Mouse (Mus musculus) neural tube, embryonic 12.5 days (tissue): ENCODE results near the gene Dut. TPM values are rescaled to one million over a fixed set of nuclear protein-coding genes. Genes with fewer than 3 reads are reported as not detected.

Experiments used
- ATAC-seq: fragments of 200-750 bp; cut with Nextera tagmentation; 2 replicates; pipeline ENCODE4 v1.8.0; 2017; ENCODE audit warnings: low read depth, mild to moderate bottlenecking, moderate TSS enrichment, moderate library complexity; ENCODE audit not compliant: low FRiP score
- H3K27ac ChIP-seq: fragments of 300-500 bp; sonication (generic); 2 replicates; pipeline ENCODE4 v1.5.1; 2016
- H3K27me3 ChIP-seq: fragments of 300-500 bp; sonication (generic); replicated peaks from 2 replicates; pipeline ENCODE4 v1.6.1; 2016; ENCODE audit warnings: mild to moderate bottlenecking
- H3K36me3 ChIP-seq: fragments of 300-500 bp; sonication (generic); 2 replicates; pipeline ENCODE4 v1.6.1; 2016; ENCODE audit warnings: mild to moderate bottlenecking
- H3K4me1 ChIP-seq: fragments of 300-500 bp; sonication (generic); 2 replicates; pipeline ENCODE4 v1.6.1; 2016
- H3K4me2 ChIP-seq: fragments of 300-500 bp; sonication (generic); replicated peaks from 2 replicates; pipeline ENCODE4 v1.6.1; 2016; ENCODE audit warnings: mild to moderate bottlenecking
- H3K4me3 ChIP-seq: fragments of 300-500 bp; sonication (generic); 2 replicates; pipeline ENCODE4 v1.5.1; 2016
- H3K9ac ChIP-seq: fragments of 300-500 bp; sonication (generic); 2 replicates; pipeline ENCODE4 v1.6.1; 2016; ENCODE audit warnings: mild to moderate bottlenecking
- H3K9me3 ChIP-seq: fragments of 300-500 bp; sonication (generic); 2 replicates; pipeline ENCODE4 v1.6.1; 2016; ENCODE audit warnings: mild to moderate bottlenecking
- WGBS: fragments of 180-500 bp; shearing (Covaris S2); methylation state at CpG from one replicate; pipeline ENCODE4 v1.1.7; 2016; 5-methylcytosine and 5-hydroxymethylcytosine counted together
- polyA plus RNA-seq: library from polyadenylated mRNA; unstranded; fragments of >200 nt; fragmentation: Nextera tagmentation; extraction: Ambion mirVana; gene quantifications from 2 replicates; pipeline ENCODE4 v1.2.1, GENCODE M21; 2016

Dut gene
- 105 and 124 TPM in 2 replicates for polyA plus RNA-seq

GRCm38 (mm10) chr2:125247108-125247961 is at the start of gene Dut:
Dut (plus strand) TSS chr2:125247190.
- H3K4me1 ChIP-seq: peaks cover 13% of the 10 kb centered on the region
- H3K4me3 ChIP-seq: peak within 1 kb of the TSS; percentile 76
- H3K9ac ChIP-seq: peak within 1 kb of the TSS; percentile 80
- peak within 1 kb of the TSS; percentile 72; the same call in 1 of the 2 replicates for H3K27ac ChIP-seq
- under 1% methylated on average over 96 of the region's 96 CpGs for WGBS
- H3K36me3 ChIP-seq: peaks cover 6% of the 10 kb centered on the region; the same call in 1 of the 2 replicates
- H3K27me3 ChIP-seq: no peaks in the 10 kb centered on the region
- H3K9me3 ChIP-seq: no peaks in the 10 kb centered on the region
- ATAC-seq: peak; percentile 100
- peak within 1 kb of the TSS; percentile 67 for H3K4me2 ChIP-seq

- WGBS: 54% methylated on average over 14 of the region's 14 CpGs
- Histone ChIP-seq H3K27ac (no peak overlapping the region), H3K36me3 (no peaks in the 10 kb centered on the region), H3K4me2 (no peak overlapping the region), H3K9ac (no peak overlapping the region), H3K4me1 (no peaks in the 10 kb centered on the region), H3K4me3 (no peak overlapping the region), H3K27me3 (no peaks in the 10 kb centered on the region), H3K9me3 (no peaks in the 10 kb centered on the region)
- peak; percentile 84 for ATAC-seq
Measured at GRCm38 (mm10) chr2:125208894-125209596, 37.9 kb upstream of the Dut start.

GRCm38 (mm10) chr2:125211831-125212510 is 35.0 kb upstream of the Dut start:
- ATAC-seq: no peak
- no peak overlapping the region for H3K4me3 ChIP-seq
- no peaks in the 10 kb centered on the region for H3K4me1 ChIP-seq
- H3K4me2 ChIP-seq: no peak overlapping the region
- no peaks in the 10 kb centered on the region for H3K27me3 ChIP-seq
- no peaks in the 10 kb centered on the region for H3K9me3 ChIP-seq
- 67% methylated on average over 10 of the region's 10 CpGs for WGBS
- H3K27ac ChIP-seq: no peak overlapping the region
- H3K9ac ChIP-seq: no peak overlapping the region
- H3K36me3 ChIP-seq: no peaks in the 10 kb centered on the region

GRCm38 (mm10) chr2:125214592-125214991 is 32.4 kb upstream of the Dut start:
- Histone ChIP-seq H3K27me3 (no peaks in the 10 kb centered on the region), H3K4me1 (no peaks in the 10 kb centered on the region), H3K9me3 (no peaks in the 10 kb centered on the region), H3K4me2 (no peak overlapping the region), H3K36me3 (no peaks in the 10 kb centered on the region), H3K4me3 (no peak overlapping the region), H3K27ac (no peak overlapping the region), H3K9ac (no peak overlapping the region)
- ATAC-seq: peak; percentile 48; the same call in 1 of the 2 replicates
- 4% methylated on average over 3 of the region's 3 CpGs for WGBS

GRCm38 (mm10) chr2:125217286-125217685 is 29.7 kb upstream of the Dut start:
- H3K27ac ChIP-seq: no peak overlapping the region
- H3K4me3 ChIP-seq: no peak overlapping the region
- H3K36me3 ChIP-seq: no peaks in the 10 kb centered on the region
- no peaks in the 10 kb centered on the region for H3K4me1 ChIP-seq
- no peak overlapping the region for H3K4me2 ChIP-seq
- no peaks in the 10 kb centered on the region for H3K9me3 ChIP-seq
- no peaks in the 10 kb centered on the region for H3K27me3 ChIP-seq
- ATAC-seq: no peak
- 74% methylated on average over 6 of the region's 6 CpGs for WGBS
- no peak overlapping the region for H3K9ac ChIP-seq

- ATAC-seq: no peak
- 91% methylated on average over 1 of the region's 1 CpGs for WGBS
- no peak overlapping the region for H3K27ac ChIP-seq
- no peak overlapping the region for H3K4me3 ChIP-seq
- H3K36me3 ChIP-seq: no peaks in the 10 kb centered on the region
- H3K4me1 ChIP-seq: no peaks in the 10 kb centered on the region
- no peak overlapping the region for H3K4me2 ChIP-seq
- no peaks in the 10 kb centered on the region for H3K9me3 ChIP-seq
- H3K9ac ChIP-seq: no peak overlapping the region
- H3K27me3 ChIP-seq: no peaks in the 10 kb centered on the region
Measured at GRCm38 (mm10) chr2:125218566-125218965, 28.4 kb upstream of the Dut start.

GRCm38 (mm10) chr2:125219268-125219667 is 27.7 kb upstream of the Dut start:
- no peaks in the 10 kb centered on the region for H3K27me3 ChIP-seq
- no peak overlapping the region for H3K27ac ChIP-seq
- H3K4me2 ChIP-seq: no peak overlapping the region
- WGBS: 86% methylated on average over 3 of the region's 3 CpGs
- ATAC-seq: no peak
- no peak overlapping the region for H3K4me3 ChIP-seq
- no peak overlapping the region for H3K9ac ChIP-seq
- no peaks in the 10 kb centered on the region for H3K9me3 ChIP-seq
- no peaks in the 10 kb centered on the region for H3K4me1 ChIP-seq
- no peaks in the 10 kb centered on the region for H3K36me3 ChIP-seq

- 93% methylated on average over 1 of the region's 1 CpGs for WGBS
- Histone ChIP-seq H3K4me2 (no peak overlapping the region), H3K9me3 (no peaks in the 10 kb centered on the region), H3K27ac (no peak overlapping the region), H3K27me3 (no peaks in the 10 kb centered on the region), H3K36me3 (no peaks in the 10 kb centered on the region), H3K4me3 (no peak overlapping the region), H3K4me1 (no peaks in the 10 kb centered on the region), H3K9ac (no peak overlapping the region)
- no peak for ATAC-seq
Measured at GRCm38 (mm10) chr2:125221673-125222072, 25.3 kb upstream of the Dut start.

GRCm38 (mm10) chr2:125228472-125229409 is 18.2 kb upstream of the Dut start:
- WGBS: 90% methylated on average over 11 of the region's 11 CpGs
- Histone ChIP-seq H3K27me3 (no peaks in the 10 kb centered on the region), H3K9me3 (no peaks in the 10 kb centered on the region), H3K4me3 (no peak overlapping the region), H3K36me3 (no peaks in the 10 kb centered on the region), H3K27ac (no peak overlapping the region), H3K4me2 (no peak overlapping the region), H3K9ac (no peak overlapping the region), H3K4me1 (no peaks in the 10 kb centered on the region)
- ATAC-seq: no peak

- 86% methylated on average over 4 of the region's 4 CpGs for WGBS
Measured at GRCm38 (mm10) chr2:125232183-125232582, 14.8 kb upstream of the Dut start.

GRCm38 (mm10) chr2:125233537-125233936 is 13.5 kb upstream of the Dut start:
- 91% methylated on average over 2 of the region's 2 CpGs for WGBS
- no peak overlapping the region for H3K4me3 ChIP-seq
- no peak overlapping the region for H3K4me2 ChIP-seq
- H3K4me1 ChIP-seq: no peaks in the 10 kb centered on the region
- no peaks in the 10 kb centered on the region for H3K36me3 ChIP-seq
- no peak for ATAC-seq
- no peak overlapping the region for H3K27ac ChIP-seq
- H3K9me3 ChIP-seq: no peaks in the 10 kb centered on the region
- H3K27me3 ChIP-seq: no peaks in the 10 kb centered on the region
- H3K9ac ChIP-seq: no peak overlapping the region

More at GRCm38 (mm10) chr2:125232183-125232582, 14.8 kb upstream of the Dut start:
- no peaks in the 10 kb centered on the region for H3K4me1 ChIP-seq
- no peak overlapping the region for H3K4me2 ChIP-seq
- no peaks in the 10 kb centered on the region for H3K9me3 ChIP-seq
- no peak for ATAC-seq
- H3K4me3 ChIP-seq: no peak overlapping the region
- no peak overlapping the region for H3K9ac ChIP-seq
- H3K36me3 ChIP-seq: no peaks in the 10 kb centered on the region
- no peak overlapping the region for H3K27ac ChIP-seq
- H3K27me3 ChIP-seq: no peaks in the 10 kb centered on the region
